Mouse (Mus musculus) skeletal muscle tissue, adult 2 months (tissue): Measurements from ENCODE around the gene Hist1h2bg.
A peak's percentile ranks its signal among the peaks of the same experiment; 100 is the strongest.
"Not testable (repeated sequence)": the region's sequence is repeated elsewhere in the genome, so short reads cannot be mapped to it uniquely, and the experiment has no call there.

Experiments used
- DNase-seq: peaks from one replicate; pipeline ENCODE4 v3.0.0-alpha.2; 2012; ENCODE audit warnings: low read depth, low spot score

Hist1h2bg gene

DNA sequence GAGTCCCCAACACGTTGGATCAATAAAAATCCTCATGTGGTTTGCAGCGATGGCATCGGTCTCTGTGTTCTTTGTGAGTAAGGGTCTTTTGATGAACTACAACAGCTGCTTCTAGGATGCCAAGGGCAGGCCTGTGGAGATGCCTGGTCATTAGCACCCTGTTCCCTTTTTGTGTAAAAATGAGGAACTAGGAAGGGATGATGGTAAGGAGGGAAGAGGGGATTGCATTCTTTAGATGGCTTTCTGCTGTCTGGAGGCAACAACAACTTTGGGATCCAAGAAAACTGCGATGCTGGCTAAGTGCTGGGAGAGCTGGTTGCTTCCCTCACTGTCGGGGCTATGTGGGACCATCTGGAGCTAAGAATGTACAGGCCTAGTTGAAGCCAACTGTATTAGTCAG, 32.9 kb upstream of the Hist1h2bg start:
- DNase-seq: no peak

DNA sequence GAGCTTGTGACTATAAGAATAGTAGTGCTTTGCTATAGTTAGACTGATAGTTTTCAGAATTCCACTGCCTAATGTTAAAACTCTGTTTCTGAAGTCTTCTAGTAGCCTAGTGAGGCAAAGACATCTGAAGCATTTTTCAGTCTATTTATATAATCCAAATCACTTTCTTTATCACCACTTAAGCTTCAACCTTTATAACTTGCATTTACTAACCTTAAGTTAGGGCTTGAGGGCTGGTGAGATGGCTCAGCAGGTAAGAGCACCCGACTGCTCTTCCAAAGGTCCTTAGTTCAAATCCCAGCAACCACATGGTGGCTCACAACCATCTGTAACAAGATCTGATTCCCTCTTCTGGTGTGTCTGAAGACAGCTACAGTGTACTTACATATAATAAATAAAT, 31.4 kb upstream of the Hist1h2bg start:
- not testable (repeated sequence) for DNase-seq

GRCm38 (mm10) chr13:23541497-23541896, 29.7 kb upstream of the Hist1h2bg start:
- no peak for DNase-seq

DNA sequence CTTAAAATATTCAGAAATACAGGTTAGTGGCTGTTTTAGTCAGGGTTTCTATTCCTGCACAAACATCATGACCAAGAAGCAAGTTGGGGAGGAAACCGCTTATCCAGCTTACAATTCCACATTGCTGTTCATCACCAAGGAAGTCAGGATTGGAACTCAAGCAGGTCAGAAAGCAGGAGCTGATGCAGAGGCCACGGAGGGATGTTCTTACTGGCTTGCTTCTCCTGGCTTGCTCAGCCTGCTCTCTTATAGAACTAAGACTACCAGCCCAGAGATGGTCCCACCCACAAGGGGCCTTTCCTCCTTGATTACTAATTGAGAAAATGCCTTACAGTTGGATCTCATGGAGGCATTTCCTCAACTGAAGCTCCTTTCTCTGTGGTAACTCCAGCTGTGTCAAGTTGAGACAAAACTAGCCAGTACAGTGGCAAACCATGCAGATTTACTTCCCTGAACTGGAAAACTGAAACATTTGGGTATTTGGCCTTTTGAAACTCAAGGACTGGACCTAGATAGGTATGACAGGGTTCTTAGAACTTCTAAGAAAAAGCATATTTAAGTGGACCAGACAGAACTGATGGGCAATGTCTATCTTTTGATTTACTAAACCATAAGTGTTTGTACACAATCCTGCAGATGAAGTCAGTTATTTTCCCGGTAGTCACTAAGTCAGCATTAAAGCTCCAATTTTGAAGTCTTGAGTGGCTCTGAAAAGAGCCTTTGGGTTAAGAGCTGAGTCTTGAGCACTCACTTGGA, 28.8 kb upstream of the Hist1h2bg start:
- not testable (repeated sequence) for DNase-seq

- peak; percentile 94 for DNase-seq
These were observed 28.1 kb upstream of the Hist1h2bg start, which contains the start of gene Hist1h2bh for GRCm38 (mm10) chr13:23542999-23543607. Hist1h2bh (minus strand) TSS chr13:23543392.

DNA sequence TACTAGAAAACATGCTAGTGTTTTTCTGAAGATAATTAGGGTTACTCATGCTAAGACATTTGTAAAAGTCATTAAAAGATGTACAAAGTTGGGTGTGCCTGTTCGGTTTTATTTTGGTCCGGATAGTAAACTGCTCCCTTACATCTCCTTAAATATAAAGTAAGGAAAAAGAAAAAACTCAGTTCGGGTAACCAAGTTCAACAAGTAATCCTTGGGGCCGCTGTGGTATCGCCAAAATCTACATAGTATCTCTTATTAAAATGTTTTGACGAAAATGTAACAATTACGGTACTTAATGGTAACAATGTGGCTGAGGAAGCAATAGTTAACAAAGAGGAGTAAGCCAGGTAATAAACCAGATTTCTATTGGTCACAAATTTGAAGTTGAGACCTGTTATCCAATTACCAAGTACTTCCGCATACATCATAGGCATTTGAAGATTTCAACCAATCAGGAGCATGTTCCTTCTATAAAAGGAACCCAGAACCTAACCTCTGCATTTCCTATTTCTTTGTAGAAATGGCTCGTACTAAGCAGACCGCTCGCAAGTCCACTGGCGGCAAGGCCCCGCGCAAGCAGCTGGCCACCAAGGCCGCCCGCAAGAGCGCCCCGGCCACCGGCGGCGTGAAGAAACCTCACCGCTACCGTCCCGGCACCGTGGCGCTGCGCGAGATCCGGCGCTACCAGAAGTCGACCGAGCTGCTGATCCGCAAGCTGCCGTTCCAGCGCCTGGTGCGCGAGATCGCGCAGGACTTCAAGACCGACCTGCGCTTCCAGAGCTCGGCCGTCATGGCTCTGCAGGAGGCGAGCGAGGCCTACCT, 27.0 kb upstream of the Hist1h2bg start, which contains the start of gene Hist1h3f:
TSS of gene Hist1h3f (plus strand) at position 88 of the 822 bp plus-strand sequence.
- peak; percentile 94 for DNase-seq

GRCm38 (mm10) chr13:23544787-23545120, 26.4 kb upstream of the Hist1h2bg start:
- DNase-seq: not testable (repeated sequence)

DNA sequence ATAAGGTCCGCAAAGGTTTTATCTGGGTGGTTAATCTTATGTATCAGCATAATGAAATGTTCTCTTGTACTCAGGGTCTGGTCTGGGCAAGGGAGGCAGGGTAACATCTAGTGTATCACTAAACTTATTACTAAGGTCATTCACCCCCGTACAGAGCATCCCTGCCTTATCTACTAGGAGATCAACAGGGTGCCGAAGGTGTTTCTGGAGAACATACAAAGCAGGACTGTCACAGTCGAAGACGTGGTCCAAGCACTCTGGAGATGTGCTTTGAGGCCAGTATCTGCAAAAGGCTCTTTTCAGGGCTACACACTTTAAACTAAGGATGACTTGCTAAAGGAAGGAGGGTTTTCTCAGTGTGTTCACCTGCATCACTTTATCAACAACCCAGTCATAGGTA, 24.5 kb upstream of the Hist1h2bg start:
- DNase-seq: no peak

DNA sequence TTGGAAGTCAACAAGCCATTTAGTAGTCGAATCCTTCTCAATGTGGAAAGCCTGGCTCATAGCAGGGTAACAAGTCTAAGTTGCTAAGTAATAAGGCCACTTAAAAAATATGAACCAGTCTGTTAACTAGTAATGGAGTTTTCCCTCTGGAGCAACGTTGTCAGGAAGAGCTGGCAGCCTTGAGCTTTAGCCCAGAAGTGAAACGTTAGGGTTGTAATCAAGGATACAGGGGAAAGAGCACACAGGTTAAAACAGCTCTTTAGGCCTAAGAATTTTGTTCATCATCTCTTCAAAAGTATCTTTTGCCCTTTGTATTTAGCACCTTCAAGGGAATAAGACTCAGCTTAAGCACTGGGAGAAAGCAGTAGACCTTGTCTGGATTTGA, 20.4 kb upstream of the Hist1h2bg start:
- no peak for DNase-seq

DNA sequence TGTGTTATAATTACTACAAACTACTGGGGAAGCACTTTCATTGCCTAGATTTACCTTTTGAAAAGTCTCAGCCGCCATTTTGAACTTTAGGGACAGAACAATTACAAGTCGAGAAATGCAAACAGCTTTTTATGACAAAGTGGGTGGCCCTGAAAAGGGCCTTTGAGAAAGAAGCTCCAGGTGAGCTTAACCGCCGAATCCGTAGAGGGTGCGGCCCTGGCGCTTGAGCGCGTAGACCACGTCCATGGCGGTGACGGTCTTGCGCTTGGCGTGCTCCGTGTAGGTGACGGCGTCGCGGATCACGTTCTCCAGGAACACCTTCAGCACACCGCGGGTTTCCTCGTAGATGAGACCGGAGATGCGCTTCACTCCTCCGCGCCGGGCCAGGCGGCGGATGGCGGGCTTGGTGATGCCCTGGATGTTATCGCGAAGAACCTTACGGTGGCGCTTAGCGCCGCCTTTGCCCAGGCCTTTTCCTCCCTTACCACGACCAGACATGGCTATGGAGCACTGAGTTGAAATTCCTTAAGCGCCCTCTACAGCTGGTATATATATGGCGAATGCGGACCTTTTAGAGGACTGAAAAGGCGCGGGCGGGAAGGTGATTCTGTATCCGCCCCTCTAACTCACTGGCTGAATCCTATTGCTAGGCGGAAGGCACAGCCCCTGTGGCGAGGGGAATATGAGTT, 19.9 kb upstream of the Hist1h2bg start, which contains the start of gene Hist1h4f:
TSS of gene Hist1h4f (minus strand) at position 503 of the 689 bp plus-strand sequence.
- DNase-seq: peak; percentile 80

- no peak for DNase-seq
These were observed 19.0 kb upstream of the Hist1h2bg start for GRCm38 (mm10) chr13:23551931-23552914.

DNA sequence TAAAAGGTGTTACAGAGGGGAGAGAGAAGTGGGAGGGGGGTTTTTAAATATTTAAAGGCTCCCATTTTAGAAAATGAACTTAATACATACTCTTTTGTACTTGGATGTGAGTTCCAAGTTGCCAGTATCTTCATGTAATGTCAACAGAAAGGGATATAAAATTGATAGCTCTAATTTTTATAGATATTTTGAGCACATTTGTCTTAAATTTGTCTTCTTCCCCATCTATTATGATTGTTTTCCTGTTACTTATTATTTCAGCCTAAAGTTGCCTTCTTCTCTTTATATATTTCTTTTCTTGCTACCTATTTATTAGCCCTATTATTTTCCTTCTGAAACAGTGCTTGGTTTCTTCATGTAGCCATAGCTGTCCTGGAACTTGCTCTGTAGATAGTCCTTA, 18.2 kb upstream of the Hist1h2bg start, which contains the start of gene Hist1h1d:
TSS of gene Hist1h1d (plus strand) at position 301 of the 400 bp plus-strand sequence.
- DNase-seq: no peak

DNA sequence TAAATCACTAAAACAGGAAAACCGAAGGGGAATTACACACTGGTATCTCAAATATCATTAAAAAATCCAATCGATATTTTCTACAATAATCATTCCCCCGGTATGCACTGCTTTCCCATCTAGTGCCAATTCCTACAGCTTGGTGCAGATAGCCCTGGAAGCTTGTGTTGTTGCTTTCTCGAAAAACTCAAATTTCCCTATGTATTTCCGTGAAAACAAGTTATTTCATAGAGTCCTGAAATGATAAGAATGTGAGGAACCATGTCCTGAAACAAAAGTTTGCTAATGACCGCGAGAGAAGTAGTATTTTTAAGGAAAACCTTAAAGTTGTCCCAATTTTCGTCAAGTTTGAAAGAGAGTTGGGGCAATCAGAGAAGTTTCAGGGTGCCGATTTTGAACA, 16.8 kb upstream of the Hist1h2bg start:
- no peak for DNase-seq

GRCm38 (mm10) chr13:23554925-23555838, 16.0 kb upstream of the Hist1h2bg start:
- peak; percentile 73 for DNase-seq

GRCm38 (mm10) chr13:23555839-23556416, 15.3 kb upstream of the Hist1h2bg start:
- DNase-seq: peak; percentile 87

DNA sequence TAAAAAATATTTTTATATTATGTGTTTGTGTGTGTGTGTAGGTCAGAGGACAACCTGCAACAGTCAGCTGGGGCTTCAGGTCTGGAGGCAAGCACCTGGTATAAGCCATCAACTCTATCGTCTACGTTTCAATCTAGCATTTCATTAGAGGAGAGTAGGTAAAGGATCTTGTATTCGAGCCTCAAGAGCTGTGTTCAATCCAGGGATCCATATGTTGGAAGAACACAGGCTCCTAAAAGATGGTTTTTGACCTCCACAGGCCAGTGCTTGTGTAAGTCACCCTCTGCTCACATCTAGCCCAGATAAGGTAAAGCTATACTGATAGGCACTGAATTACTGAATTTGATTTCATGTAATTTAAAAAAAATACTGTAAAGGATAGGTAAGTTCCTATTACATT, 14.3 kb upstream of the Hist1h2bg start:
- DNase-seq: no peak

- DNase-seq: not testable (repeated sequence)
These were observed 10.5 kb upstream of the Hist1h2bg start for GRCm38 (mm10) chr13:23560699-23561098.

DNA sequence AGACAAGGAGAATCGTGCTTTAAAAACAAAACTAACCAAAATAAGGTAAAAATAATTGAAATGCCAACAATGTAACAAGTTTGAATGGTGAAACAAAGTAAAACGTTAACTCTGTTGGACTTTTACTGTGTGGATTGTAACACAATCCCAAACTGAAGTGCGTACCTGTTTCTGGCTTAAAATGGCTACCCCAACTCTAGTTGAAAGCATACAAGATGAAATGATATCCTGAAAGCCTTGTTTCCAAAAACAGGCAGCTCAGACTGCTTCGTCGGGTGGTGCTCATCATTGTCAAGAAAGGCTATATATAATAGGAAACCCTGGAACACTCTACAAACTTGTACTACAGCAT, 9.7 kb upstream of the Hist1h2bg start:
- DNase-seq: not testable (repeated sequence)
